Mouse (Mus musculus): ENCODE results near the gene Ap5z1. TPM values are rescaled to one million over a fixed set of nuclear protein-coding genes. Genes with fewer than 3 reads are reported as not detected.

Gene Ap5z1
- polyA plus RNA-seq, 1 experiment from 2014 or later: 9.8 TPM

GRCm38 (mm10) chr5:142502414-142502813, 38.7 kb downstream of the Ap5z1 start:
- H3K36me3 ChIP-seq: no peaks in the 10 kb centered on the region
- H3K4me1 ChIP-seq: 0 out of 2 replicates have a peak, but pooled peaks cover 10% of the 10 kb centered on the region
- no peak overlapping the region for H3K4me2 ChIP-seq
- H3K27me3 ChIP-seq: no peaks in the 10 kb centered on the region
- WGBS: 2% methylated on average over 3 of the region's 3 CpGs
- H3K27ac ChIP-seq: no peak overlapping the region
- no peak overlapping the region for H3K4me3 ChIP-seq
- no peaks in the 10 kb centered on the region for H3K9me3 ChIP-seq
- peak; percentile 57; the same call in 1 of the 2 replicates for ATAC-seq (ENCODE audit: insufficient number of reproducible peaks, low FRiP score, low TSS enrichment, low read depth)
- H3K9ac ChIP-seq: no peak overlapping the region

- no peaks in the 10 kb centered on the region for H3K9me3 ChIP-seq
- H3K36me3 ChIP-seq: no peaks in the 10 kb centered on the region
- H3K4me2 ChIP-seq: no peak overlapping the region
- 77% methylated on average over 3 of the region's 3 CpGs for WGBS
- H3K4me3 ChIP-seq: no peak overlapping the region
- no peak for ATAC-seq (ENCODE audit: insufficient number of reproducible peaks, low FRiP score, low TSS enrichment, low read depth)
- H3K27ac ChIP-seq: no peak overlapping the region
- H3K4me1 ChIP-seq: peaks cover 11% of the 10 kb centered on the region
- no peak overlapping the region for H3K9ac ChIP-seq
- no peaks in the 10 kb centered on the region for H3K27me3 ChIP-seq
These were observed 40.4 kb downstream of the Ap5z1 start for GRCm38 (mm10) chr5:142504175-142504574.

DNA sequence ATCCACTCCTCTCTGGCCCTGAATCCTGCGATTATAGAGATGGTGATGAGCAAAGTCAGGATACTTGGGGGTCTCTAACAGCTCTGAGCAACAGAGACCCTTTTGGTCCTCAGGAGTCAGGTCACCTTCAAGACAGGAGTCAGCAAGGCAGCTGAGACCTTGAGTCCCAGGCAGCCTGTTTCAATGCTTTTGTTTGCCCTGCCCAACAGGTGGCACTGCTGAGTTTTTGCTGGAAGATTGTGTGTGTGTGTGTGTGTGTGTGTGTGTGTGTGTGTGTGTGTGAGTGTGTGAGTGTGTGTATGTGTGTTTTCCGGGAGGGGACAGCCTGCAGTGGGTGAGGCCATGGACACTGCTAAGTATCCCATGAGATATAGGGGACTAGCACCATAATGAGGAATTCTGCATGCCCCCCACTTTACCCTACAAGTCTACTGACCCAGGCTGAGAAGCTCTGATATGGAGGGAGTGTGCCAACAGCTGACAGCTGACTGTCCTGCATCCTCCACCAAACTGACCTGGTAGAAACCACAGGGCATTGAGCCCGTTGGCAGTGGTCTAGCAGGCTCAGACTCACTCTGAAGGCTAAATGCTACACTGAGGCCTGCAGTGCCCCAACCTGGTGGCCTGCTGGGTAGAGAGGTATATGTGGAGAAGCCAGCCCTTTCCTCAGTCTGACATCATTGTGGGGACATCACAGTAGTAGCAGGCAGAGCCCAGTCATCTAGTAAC, 42.1 kb downstream of the Ap5z1 start:
- H3K4me2 ChIP-seq: no peak overlapping the region
- no peaks in the 10 kb centered on the region for H3K36me3 ChIP-seq
- no peaks in the 10 kb centered on the region for H3K9me3 ChIP-seq
- H3K27ac ChIP-seq: no peak overlapping the region
- no peak for ATAC-seq (ENCODE audit: insufficient number of reproducible peaks, low FRiP score, low TSS enrichment, low read depth)
- H3K4me3 ChIP-seq: no peak overlapping the region
- WGBS: 72% methylated on average over 3 of the region's 3 CpGs
- H3K9ac ChIP-seq: no peak overlapping the region
- peaks cover 7% of the 10 kb centered on the region for H3K4me1 ChIP-seq
- no peaks in the 10 kb centered on the region for H3K27me3 ChIP-seq

GRCm38 (mm10) chr5:142509141-142510060, 45.7 kb downstream of the Ap5z1 start:
- Histone ChIP-seq H3K4me3 (no peak overlapping the region), H3K36me3 (no peaks in the 10 kb centered on the region), H3K4me1 (peaks cover 7% of the 10 kb centered on the region), H3K9ac (no peak overlapping the region), H3K27ac (no peak overlapping the region), H3K9me3 (no peaks in the 10 kb centered on the region), H3K27me3 (no peaks in the 10 kb centered on the region), H3K4me2 (0 out of 2 replicates have a peak overlapping the region, but pooled peaks have one; percentile 10)
- ATAC-seq (ENCODE audit: insufficient number of reproducible peaks, low FRiP score, low TSS enrichment, low read depth): no peak
- 24% methylated on average over 15 of the region's 15 CpGs for WGBS

DNA sequence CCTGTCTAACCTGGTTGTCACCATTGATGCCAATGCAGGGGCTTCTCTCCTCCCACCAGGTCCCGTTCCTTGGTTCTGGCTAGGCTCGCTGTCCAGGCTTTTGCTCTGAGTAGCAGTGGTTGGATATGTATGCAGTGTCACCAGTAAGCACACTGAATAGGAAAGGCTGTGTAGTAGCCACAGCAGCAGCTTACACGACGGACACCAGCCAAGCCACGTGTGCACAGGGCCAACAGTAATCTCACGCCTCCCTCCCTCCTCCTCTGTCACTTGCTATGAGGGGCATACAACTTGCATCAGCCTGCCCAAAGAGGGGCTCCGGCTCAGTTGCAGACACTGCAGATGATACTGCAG, 46.3 kb downstream of the Ap5z1 start:
- Histone ChIP-seq H3K27me3 (no peaks in the 10 kb centered on the region), H3K36me3 (no peaks in the 10 kb centered on the region), H3K27ac (no peak overlapping the region), H3K9me3 (no peaks in the 10 kb centered on the region), H3K9ac (no peak overlapping the region), H3K4me1 (peaks cover 7% of the 10 kb centered on the region), H3K4me3 (no peak overlapping the region), H3K4me2 (no peak overlapping the region)
- WGBS: 69% methylated on average over 7 of the region's 7 CpGs
- no peak for ATAC-seq (ENCODE audit: insufficient number of reproducible peaks, low FRiP score, low TSS enrichment, low read depth)

DNA sequence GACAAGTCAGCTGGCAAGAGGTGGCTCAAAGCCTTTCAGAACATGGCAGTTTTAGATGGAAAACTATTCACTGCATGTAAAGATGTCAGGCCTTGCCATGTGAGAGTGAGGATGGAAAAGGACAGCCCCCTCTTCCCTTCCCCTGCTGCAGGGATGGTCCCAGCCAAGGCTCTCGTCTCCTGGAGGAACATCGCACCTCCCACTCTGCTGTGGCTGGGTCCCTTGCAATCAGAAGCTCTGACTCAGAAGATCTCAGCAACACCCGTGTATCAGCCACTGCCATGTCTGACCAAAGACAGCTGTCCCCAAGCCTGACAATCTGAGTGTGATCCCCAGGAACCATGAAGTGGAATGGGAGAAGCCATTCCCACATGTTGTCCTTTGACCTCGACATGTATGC, 48.4 kb downstream of the Ap5z1 start:
- Histone ChIP-seq H3K27me3 (no peaks in the 10 kb centered on the region), H3K4me2 (no peak overlapping the region), H3K4me1 (peaks cover 7% of the 10 kb centered on the region), H3K36me3 (no peaks in the 10 kb centered on the region), H3K4me3 (no peak overlapping the region), H3K9ac (no peak overlapping the region), H3K9me3 (no peaks in the 10 kb centered on the region), H3K27ac (no peak overlapping the region)
- WGBS: 70% methylated on average over 4 of the region's 4 CpGs
- ATAC-seq (ENCODE audit: insufficient number of reproducible peaks, low FRiP score, low TSS enrichment, low read depth): no peak

GRCm38 (mm10) chr5:142518973-142519372, 55.2 kb downstream of the Ap5z1 start:
- ATAC-seq (ENCODE audit: insufficient number of reproducible peaks, low FRiP score, low TSS enrichment, low read depth): no peak

DNA sequence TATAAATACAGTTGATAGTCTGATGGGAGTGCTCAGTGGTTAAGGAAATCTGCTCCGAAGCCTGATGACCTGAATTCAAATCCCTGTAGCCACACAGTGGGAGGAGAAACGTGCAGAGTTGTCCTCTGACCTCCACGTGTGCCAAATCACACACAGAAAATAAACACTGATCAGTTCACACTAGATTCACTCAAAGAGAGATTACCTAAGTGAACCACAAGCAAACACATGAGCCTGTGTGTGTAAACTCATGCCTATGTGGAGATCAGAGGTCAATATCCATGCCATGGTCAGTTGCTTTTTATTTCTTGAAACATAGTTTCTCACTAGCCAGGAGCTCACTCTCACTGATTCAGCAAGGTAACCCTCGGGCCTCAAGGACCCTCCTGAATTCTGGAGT, 56.6 kb downstream of the Ap5z1 start:
- Histone ChIP-seq H3K9ac (no peak overlapping the region), H3K36me3 (no peaks in the 10 kb centered on the region), H3K4me2 (no peak overlapping the region), H3K9me3 (no peaks in the 10 kb centered on the region), H3K27ac (no peak overlapping the region), H3K27me3 (no peaks in the 10 kb centered on the region), H3K4me3 (no peak overlapping the region), H3K4me1 (peaks cover 5% of the 10 kb centered on the region; the same call in 1 of the 2 replicates)
- 77% methylated on average over 4 of the region's 4 CpGs for WGBS
- ATAC-seq (ENCODE audit: insufficient number of reproducible peaks, low FRiP score, low TSS enrichment, low read depth): no peak

More at GRCm38 (mm10) chr5:142518973-142519372, 55.2 kb downstream of the Ap5z1 start:
- Histone ChIP-seq H3K4me1 (peaks cover 5% of the 10 kb centered on the region; the same call in 1 of the 2 replicates), H3K4me2 (no peak overlapping the region), H3K4me3 (no peak overlapping the region), H3K27me3 (no peaks in the 10 kb centered on the region), H3K9me3 (no peaks in the 10 kb centered on the region), H3K9ac (no peak overlapping the region), H3K27ac (no peak overlapping the region), H3K36me3 (no peaks in the 10 kb centered on the region)
- WGBS: 54% methylated on average over 6 of the region's 6 CpGs

DNA sequence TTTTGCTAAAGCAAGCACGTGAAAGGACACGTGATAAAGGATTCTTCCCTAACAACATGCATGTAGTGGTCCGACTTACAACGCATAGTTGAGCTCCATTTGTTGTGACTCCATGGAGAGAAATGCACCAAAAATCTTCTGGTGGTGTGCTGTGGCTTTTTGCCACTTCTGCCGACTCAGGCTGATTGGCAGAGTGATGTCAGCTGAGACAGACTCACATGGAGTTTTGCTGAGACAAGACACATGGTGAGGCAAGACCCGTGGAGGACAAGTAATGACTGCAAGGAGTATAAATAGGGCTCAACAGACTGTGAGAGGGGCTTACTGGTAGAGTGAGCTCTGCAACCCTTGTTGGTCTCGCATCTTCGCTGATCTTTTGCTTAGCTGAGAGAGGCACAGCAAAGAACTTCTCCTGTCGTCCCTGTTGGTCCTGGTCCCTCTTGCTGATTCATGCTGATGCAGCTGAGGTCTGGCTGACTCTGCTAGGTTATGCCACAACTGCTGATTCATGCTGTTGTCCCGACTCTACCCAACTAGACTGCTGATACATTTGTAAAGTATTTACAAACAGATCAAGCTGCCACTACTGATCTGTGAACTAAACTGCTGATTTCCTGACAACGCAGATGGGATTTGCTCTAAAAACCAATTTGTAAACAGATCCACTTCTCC, 57.6 kb downstream of the Ap5z1 start:
- no peak overlapping the region for H3K4me3 ChIP-seq
- no peak overlapping the region for H3K9ac ChIP-seq
- H3K4me2 ChIP-seq: no peak overlapping the region
- WGBS: 82% methylated on average over 11 of the region's 11 CpGs
- H3K36me3 ChIP-seq: no peaks in the 10 kb centered on the region
- H3K4me1 ChIP-seq: peaks cover 5% of the 10 kb centered on the region; the same call in 1 of the 2 replicates
- H3K27me3 ChIP-seq: no peaks in the 10 kb centered on the region
- H3K27ac ChIP-seq: no peak overlapping the region
- no peak for ATAC-seq (ENCODE audit: insufficient number of reproducible peaks, low FRiP score, low TSS enrichment, low read depth)
- H3K9me3 ChIP-seq: no peaks in the 10 kb centered on the region

DNA sequence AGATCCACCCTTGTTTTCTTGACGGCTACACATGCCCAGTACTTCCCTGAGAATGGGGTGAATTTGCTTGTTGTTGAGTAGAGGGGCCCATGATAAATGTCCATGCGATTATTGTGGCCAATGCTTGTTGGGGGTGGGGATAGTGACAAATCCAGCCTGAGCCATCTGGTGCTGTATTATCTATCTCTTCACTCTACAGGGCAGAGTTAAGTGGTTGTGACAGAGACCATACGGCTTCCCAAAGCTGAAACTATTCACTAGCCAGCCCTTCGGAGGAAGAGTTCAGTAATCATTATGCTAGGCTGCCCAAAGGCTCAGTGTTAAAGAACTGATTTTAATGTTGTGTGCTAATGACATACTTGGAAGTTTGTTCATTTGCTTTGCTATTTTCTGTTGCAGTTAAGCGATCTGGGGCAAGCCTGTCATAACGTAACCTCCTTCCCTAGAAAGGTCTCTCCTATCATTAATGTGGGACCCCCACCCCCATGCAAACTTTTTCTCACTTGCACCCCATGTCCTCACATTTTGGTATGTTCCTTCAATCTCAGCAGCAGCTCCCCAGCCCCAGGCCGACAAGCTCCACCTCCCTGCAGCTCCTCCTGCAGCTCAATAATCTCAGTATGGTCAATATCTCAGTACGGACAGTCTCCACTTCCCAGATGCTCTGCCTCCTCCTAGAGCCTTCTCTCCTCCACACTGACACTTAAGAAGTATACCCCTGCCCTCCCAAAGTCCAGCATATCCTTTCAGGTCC, 61.1 kb downstream of the Ap5z1 start:
- WGBS: 77% methylated on average over 8 of the region's 8 CpGs
- no peaks in the 10 kb centered on the region for H3K9me3 ChIP-seq
- H3K4me2 ChIP-seq: no peak overlapping the region
- ATAC-seq (ENCODE audit: insufficient number of reproducible peaks, low FRiP score, low TSS enrichment, low read depth): no peak
- peaks cover 13% of the 10 kb centered on the region for H3K27me3 ChIP-seq
- no peak overlapping the region for H3K4me3 ChIP-seq
- H3K9ac ChIP-seq: no peak overlapping the region
- no peaks in the 10 kb centered on the region for H3K36me3 ChIP-seq
- no peak overlapping the region for H3K27ac ChIP-seq
- no peaks in the 10 kb centered on the region for H3K4me1 ChIP-seq
